Mouse (Mus musculus): ENCODE results near the gene Ptcd1.
"Not testable (repeated sequence)": the region's sequence is repeated elsewhere in the genome, so short reads cannot be mapped to it uniquely, and the experiment has no call there.

Gene Ptcd1

GRCm38 (mm10) chr5:145166536-145167305 is at the start of gene Ptcd1, which contains the start of gene Cpsf4:
Ptcd1 (minus strand) TSS chr5:145167108.
Cpsf4 (plus strand) TSS chr5:145167213.
- DNase-seq, result peak; percentile 99

GRCm38 (mm10) chr5:145214679-145215078 is 47.8 kb upstream of the Ptcd1 start:
- DNase-seq, result no peak

GRCm38 (mm10) chr5:145213505-145213904 is 46.6 kb upstream of the Ptcd1 start:
- DNase-seq, result no peak

GRCm38 (mm10) chr5:145212216-145212615 is 45.3 kb upstream of the Ptcd1 start:
- DNase-seq, result no peak

- DNase-seq, result no peak
Observed at GRCm38 (mm10) chr5:145211340-145211739, 44.4 kb upstream of the Ptcd1 start.

DNA sequence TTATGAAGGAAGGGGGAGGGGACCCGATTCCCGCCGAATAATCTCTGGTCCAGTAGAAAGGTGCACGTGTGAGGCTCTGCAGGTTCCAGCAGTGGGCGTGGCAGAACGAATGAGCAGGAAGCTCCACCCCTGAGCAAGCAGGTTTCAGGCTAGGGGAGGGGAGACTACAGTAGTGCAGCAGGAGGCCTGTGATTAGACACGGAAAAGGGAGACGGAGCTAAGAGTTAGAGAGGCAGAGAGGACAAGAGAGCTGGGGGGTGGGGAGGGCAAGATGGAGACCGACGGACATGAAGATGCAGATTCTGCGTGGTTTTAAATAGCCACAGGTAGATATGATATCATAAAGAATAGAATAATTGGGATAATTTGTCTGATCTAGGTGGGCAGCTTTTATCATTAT is 41.5 kb upstream of the Ptcd1 start:
- not testable (repeated sequence) for DNase-seq

DNA sequence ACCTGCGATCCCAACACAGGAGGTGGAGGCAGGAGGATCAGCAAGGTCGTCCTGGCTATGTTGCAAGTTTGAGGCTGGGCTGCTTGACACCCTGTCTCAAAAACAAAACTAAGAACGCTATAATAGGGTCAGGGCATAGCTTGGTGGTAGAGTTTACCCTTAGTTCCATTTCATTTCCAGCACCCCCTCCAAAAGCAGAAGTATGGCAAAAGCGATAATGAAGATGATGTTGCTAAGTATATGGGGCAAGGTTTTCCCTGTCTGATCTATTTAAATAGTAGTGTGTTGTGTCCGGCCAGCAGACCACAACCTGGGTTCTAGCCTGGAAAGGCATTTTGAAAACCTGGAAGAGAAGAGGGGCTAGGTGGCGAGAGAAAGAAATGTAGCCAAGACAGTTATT is 41.0 kb upstream of the Ptcd1 start:
- no peak for DNase-seq

GRCm38 (mm10) chr5:145207385-145207784 is 40.5 kb upstream of the Ptcd1 start:
- DNase-seq, result no peak

DNA sequence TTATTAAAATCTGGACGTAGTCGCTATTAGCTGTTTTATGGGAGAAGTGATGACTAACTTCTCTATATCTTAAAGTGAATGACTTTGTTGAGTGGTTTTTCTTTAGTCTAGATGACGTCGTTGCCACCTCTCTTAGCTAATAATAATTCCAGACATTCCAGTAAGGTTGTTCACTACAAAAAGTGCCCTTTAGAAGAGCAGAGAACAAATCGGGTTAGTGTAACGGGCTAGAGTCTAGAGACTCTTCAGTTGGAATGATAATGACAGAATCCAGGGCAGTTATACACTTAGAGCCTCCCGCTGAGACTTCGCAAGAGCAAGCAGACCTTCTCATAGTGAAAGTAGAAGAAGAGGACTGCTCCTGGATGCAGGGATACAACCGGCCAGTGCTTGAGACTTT is 38.1 kb upstream of the Ptcd1 start:
- DNase-seq, result no peak

- DNase-seq, result peak; percentile 98 to 99
Observed at GRCm38 (mm10) chr5:145203936-145204691, 37.2 kb upstream of the Ptcd1 start, which contains the start of gene Zkscan5. Zkscan5 (plus strand) TSS chr5:145204562.

DNA sequence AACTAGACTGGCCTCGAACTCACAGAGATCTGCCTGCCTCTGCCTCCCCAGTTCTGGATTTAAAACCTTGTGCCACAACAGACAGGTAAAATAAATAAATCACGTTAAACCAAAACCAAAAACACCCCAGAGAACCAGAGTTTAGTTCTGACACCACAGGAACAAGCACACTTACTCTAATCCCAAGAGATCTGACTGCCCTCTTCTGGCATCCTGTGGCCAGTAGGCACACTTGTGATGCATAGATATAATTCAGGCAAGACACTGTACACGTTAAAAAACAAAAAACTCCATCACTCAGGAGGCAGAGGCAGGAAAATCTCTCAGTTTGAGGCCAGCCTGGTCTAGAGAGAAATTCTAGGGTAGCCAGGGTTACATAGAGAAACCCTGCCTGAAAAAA is 35.5 kb upstream of the Ptcd1 start:
- DNase-seq, result no peak

GRCm38 (mm10) chr5:145201321-145201991 is 34.5 kb upstream of the Ptcd1 start, which contains the start of gene Zkscan14:
Zkscan14 (minus strand) TSS chr5:145201868.
- peak; percentile 75 to 81 for DNase-seq

DNA sequence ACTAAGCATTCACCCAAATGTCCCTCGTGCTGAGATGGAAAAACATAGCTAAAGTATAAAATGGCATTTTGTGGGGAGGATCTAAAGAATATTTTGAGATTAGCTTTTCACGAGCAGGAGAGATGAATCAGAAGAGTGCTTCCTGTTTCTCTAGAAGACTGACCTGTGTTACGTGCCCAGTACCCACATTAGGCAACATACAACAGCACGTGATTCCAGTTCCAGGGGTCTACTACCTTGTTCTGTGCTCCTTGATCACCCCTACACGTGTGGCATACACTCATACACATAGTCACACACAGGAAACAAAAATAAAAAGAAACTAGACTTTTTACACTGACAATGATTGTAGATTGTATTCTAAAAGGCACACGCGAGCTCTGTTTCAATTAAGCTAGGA is 33.5 kb upstream of the Ptcd1 start:
- no peak for DNase-seq

DNA sequence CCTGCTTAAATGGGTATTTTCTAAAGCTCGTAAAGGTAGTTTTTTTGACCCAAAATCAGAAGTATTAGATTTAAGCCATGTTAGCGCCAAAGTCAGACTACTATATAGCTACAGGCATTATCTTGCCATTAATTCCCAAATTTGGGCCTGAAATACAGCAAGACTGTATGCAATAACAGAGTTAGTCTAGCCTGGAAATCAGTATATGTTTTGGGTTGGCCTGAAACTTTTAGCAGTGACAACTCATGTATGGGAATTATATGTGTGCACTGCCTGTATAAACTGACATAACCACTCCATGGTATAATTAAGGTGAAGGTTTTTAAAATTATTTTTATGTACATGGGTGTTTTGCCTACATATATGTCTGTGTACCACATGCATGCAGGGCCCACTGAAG is 25.1 kb upstream of the Ptcd1 start, which contains the start of gene Atp5j2:
Gene Atp5j2, minus strand, starts transcription at position 101 of the 400 bp plus-strand sequence.
- no peak for DNase-seq

DNA sequence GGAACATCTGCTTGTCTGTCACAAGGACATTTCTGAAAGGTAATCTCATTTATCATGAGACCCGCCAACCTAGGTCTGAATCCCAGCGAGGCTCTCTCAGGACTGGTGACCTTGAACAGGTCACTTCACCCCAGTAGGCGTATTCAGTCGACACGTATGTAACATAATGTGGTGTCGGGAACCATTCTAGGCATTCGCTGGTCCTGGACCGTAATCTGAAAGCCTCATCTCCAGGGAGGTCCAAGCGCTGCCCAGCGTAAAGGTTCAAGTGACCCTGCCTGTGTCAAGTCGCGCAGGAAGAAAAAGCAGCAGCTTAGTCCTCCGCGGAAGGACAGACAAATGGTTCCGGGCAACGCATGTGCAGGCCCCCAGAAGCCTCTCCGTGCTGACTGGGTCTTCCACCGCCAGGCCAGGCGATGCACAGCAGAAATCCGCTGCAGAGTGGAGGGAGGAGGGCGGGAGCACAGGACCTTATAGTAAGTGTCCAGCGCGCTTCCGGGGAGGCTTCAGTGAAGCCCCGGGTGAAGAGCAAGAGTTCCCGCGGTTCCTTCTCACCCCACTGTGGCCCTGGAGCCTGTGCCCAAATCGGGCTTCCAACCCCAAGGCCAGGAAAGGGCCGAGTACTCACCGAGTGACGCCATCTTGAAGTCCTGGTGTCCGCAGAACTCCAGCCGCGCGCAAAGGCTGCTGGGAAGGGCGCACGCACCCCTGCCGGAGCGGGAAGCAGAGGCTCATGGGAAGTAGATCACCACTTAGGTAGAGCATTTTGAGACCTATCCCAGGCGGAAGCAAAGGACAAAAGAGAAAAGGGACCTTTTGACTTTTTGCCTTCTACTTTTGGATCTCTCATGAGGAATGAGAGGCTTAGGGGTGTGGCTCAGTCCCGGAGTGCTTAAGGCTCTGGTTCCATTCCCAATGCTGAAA is 24.2 kb upstream of the Ptcd1 start:
- peak; percentile 93 for DNase-seq

GRCm38 (mm10) chr5:145190373-145190772 is 23.5 kb upstream of the Ptcd1 start:
- no peak for DNase-seq

- DNase-seq, result no peak
Observed at GRCm38 (mm10) chr5:145189416-145189815, 22.5 kb upstream of the Ptcd1 start.

- DNase-seq, result no peak
Observed at GRCm38 (mm10) chr5:145185244-145185643, 18.3 kb upstream of the Ptcd1 start.

- peak in 1 of 2 experiments; percentile 18 for DNase-seq
Observed at GRCm38 (mm10) chr5:145178461-145178980, 11.6 kb upstream of the Ptcd1 start.

DNA sequence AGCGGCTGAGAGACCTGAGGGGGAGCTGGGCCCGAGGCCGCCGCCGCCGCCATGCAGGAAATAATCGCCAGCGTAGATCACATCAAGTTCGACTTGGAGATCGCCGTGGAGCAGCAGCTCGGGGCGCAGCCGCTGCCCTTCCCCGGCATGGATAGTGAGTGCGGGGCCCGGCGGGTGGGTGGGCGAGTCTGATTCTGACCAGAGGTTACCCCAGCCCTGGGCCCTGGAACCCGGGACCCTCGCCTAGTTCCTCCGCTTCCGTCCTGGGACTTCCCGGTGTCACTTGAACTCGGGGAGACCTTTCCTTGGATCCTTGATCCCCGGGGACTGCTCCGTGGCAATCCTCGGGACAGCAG is 376 bp upstream of the Ptcd1 start:
- no peak for DNase-seq

GRCm38 (mm10) chr5:145165184-145165583 is 1.7 kb downstream of the Ptcd1 start:
- no peak for DNase-seq

DNA sequence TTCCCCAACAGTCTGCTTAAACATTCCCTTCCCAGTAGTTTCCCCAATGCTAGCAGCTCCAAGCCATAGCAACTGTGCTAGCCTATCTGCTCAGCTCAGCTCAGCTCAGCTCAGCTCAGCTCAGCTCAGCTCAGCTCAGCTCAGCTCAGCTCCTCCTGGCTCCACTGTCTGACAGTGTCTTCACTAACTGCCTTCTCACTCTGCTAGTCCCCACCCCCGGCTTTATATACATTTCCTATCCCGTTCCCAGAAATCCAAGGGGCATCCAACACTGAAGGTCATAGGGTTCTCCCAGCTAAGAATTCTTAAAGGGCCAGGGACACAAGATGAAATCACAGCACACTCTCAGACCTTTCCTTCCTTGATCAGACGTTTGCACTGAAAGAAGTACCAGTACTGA is 2.2 kb downstream of the Ptcd1 start:
- no peak for DNase-seq
